Mouse (Mus musculus) gastrocnemius, adult 2 months (tissue): ENCODE data around the gene Hist1h3c. TPM values are rescaled to one million over a fixed set of nuclear protein-coding genes. Genes with fewer than 3 reads are reported as not detected.
A peak's percentile ranks its signal among the peaks of the same experiment; 100 is the strongest.

Source experiments
- DNase-seq: peaks from one replicate; pipeline ENCODE4 v3.0.0; 2022
- H3K27ac ChIP-seq: fragments of 200-600 bp; 2 replicates; pipeline ENCODE4 v1.8.1; 2022; ENCODE audit warnings: mild to moderate bottlenecking
- H3K4me3 ChIP-seq: fragments of 200-600 bp; 2 replicates; pipeline ENCODE4 v1.8.1; 2022; ENCODE audit warnings: mild to moderate bottlenecking, moderate library complexity
- CTCF ChIP-seq: fragments of 200-600 bp; IDR thresholded peaks from 2 replicates; pipeline ENCODE4 v1.8.1; 2022; ENCODE audit warnings: antibody characterized with exemption, mild to moderate bottlenecking, moderate library complexity
- intact Hi-C: fragments of 180-260 bp; cut with DNase I; formaldehyde crosslinking; loops from one replicate; pipeline ENCODE4 v1.15.1; 2025
- microRNA-seq: library from miRNA; unstranded; fragments of <30 nt; microRNA quantifications from one replicate; pipeline ENCODE4 v1.2.0, GENCODE M21; 2021
- total RNA-seq, 2 experiments: library from RNA; stranded (reverse); gene quantifications; 2 replicates each; pipeline ENCODE4 v1.2.3; 2021

Hist1h3c gene
- total RNA-seq, 2 experiments from 2014 or later, result not detected

DNA sequence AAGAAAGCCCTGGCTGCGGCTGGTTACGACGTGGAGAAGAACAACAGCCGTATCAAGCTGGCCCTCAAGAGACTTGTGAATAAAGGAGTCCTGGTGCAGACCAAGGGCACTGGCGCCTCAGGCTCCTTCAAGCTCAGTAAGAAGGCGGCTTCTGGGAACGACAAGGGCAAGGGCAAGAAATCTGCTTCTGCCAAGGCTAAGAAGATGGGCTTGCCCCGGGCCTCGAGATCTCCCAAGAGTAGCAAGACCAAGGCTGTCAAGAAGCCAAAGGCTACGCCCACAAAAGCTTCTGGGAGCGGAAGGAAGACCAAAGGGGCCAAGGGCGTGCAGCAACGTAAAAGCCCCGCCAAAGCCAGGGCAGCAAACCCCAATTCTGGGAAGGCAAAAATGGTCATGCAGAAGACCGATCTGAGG, 49.3 kb downstream of the Hist1h3c start:
- Histone ChIP-seq H3K27ac (no peak overlapping the region), H3K4me3 (no peak overlapping the region)
- DNase-seq, result peak; percentile 24
- no peak for TF ChIP-seq CTCF
- intact Hi-C loops, result loop anchor here (5.0 kb wide), 2 partner anchors 74 to 114 kb away; partner anchors contain the start of genes Hist1h1e, Hist1h2be and Hist1h4d

DNA sequence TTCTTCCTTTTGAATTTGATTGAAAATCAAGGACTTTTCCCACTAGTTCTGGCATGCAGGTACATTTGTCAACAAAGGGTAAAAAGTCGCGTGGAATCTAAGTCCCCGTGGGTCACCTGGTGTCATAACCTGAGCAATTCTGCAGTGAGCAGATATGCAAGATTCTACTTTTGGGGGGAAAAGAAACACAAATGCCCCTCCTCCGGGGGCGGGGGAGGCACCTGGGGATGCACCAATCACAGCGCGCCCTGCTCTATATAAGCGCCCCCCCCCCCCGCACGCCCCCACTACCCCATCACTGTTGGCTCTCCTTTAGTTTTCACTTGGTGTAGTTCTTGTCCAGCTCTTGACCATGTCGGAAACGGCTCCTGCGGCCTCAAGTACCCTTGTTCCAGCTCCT, 49.9 kb downstream of the Hist1h3c start, which contains the start of gene Hist1h1t:
Gene Hist1h1t (plus strand): TSS at position 301 of the 400 bp plus-strand sequence.
- TF ChIP-seq CTCF, result no peak
- intact Hi-C loops, result loop anchor here (5.0 kb wide), 2 partner anchors 73 to 113 kb away; partner anchors contain the start of genes Hist1h1e, Hist1h2be and Hist1h4d
- Histone ChIP-seq H3K4me3 (no peak within 1 kb of the TSS), H3K27ac (no peak within 1 kb of the TSS)
- DNase-seq, result no peak

Small RNA genes within 50 kb of the gene (microRNA-seq; reads per million reads assigned to microRNA genes)
- gene Gm44314 (not detected), gene Gm44484 (not detected)

Other genes with a start within 250 kb of the Hist1h3c start
- 100 to 1,000 TPM; 131 to 139 TPM for gene Hist1h4h, start 214.6 kb downstream of the Hist1h3c start, total RNA-seq
- 1 to 10 TPM in 1 of 2 experiments, not detected in 1; 2.0 TPM for gene Hist1h2af, start 211.7 kb downstream of the Hist1h3c start, total RNA-seq
- not detected for gene Hist1h3g, start 210.2 kb downstream of the Hist1h3c start, total RNA-seq
- 1 to 10 TPM in 1 of 2 experiments, under 1 TPM in 1; 0.94 to 1.0 TPM for gene Hist1h2bh, start 202.2 kb downstream of the Hist1h3c start, total RNA-seq
- gene Hist1h3f, start 201.6 kb downstream of the Hist1h3c start, total RNA-seq, result 1 to 10 TPM; 2.9 to 4.0 TPM
- gene Hist1h4f, start 194.0 kb downstream of the Hist1h3c start, total RNA-seq, result 1 to 10 TPM; 7.8 to 8.7 TPM
- under 1 TPM; 0.56 to 0.81 TPM for gene Hist1h1d, start 192.3 kb downstream of the Hist1h3c start, total RNA-seq
- 10 to 100 TPM in 1 of 2 experiments, 1 to 10 TPM in 1; 8.3 to 12.9 TPM for gene Hist1h3e, start 183.2 kb downstream of the Hist1h3c start, total RNA-seq
- under 1 TPM in 1 of 2 experiments, not detected in 1; 0.45 TPM for gene Hist1h2ae, start 174.4 kb downstream of the Hist1h3c start, total RNA-seq
- gene Hist1h2bg, start 174.2 kb downstream of the Hist1h3c start, total RNA-seq, result 1 to 10 TPM; 2.9 to 7.6 TPM
- 1 to 10 TPM; 3.6 to 3.8 TPM for gene Hist1h2bf, start 171.4 kb downstream of the Hist1h3c start, total RNA-seq
- 1 to 10 TPM; 1.0 to 1.3 TPM for gene Hist1h2ad, start 171.2 kb downstream of the Hist1h3c start, total RNA-seq
- gene Hist1h3d, start 169.8 kb downstream of the Hist1h3c start, total RNA-seq, result 1 to 10 TPM; 2.0 to 3.0 TPM
- 10 to 100 TPM; 31.0 to 36.0 TPM for gene Hist1h4d, start 164.0 kb downstream of the Hist1h3c start, total RNA-seq
- gene Hist1h2be, start 124.5 kb downstream of the Hist1h3c start, total RNA-seq, result 10 to 100 TPM; 10.8 to 17.5 TPM
- 10 to 100 TPM; 29.1 to 34.0 TPM for gene Hist1h1e, start 123.0 kb downstream of the Hist1h3c start, total RNA-seq
- gene Hist1h2ac, start 61.7 kb downstream of the Hist1h3c start, total RNA-seq, result under 1 TPM; 0.84 to 0.92 TPM
- gene Hist1h2bc, start 61.4 kb downstream of the Hist1h3c start, total RNA-seq, result 10 to 100 TPM; 59.1 to 76.4 TPM
- gene Hist1h1t, start 49.8 kb downstream of the Hist1h3c start, total RNA-seq, result not detected
- gene Hist1h4c, start 47.1 kb downstream of the Hist1h3c start, total RNA-seq, result 10 to 100 TPM; 49.8 to 61.2 TPM
- 10 to 100 TPM; 16.0 to 18.7 TPM for gene Hfe, start 34.7 kb downstream of the Hist1h3c start, total RNA-seq
- gene Hist1h1c, start 6.8 kb downstream of the Hist1h3c start, total RNA-seq, result 100 to 1,000 TPM; 135 to 164 TPM
- gene Hist1h2bb, start 1.1 kb upstream of the Hist1h3c start, total RNA-seq, result 1 to 10 TPM; 1.1 to 2.3 TPM
- gene Hist1h2ab, start 5.5 kb upstream of the Hist1h3c start, total RNA-seq, result 1 to 10 TPM in 1 of 2 experiments, not detected in 1; 1.9 TPM
- gene Hist1h3b, start 6.7 kb upstream of the Hist1h3c start, total RNA-seq, result 1 to 10 TPM; 1.6 to 1.8 TPM
- 1 to 10 TPM; 2.1 to 3.7 TPM for gene Hist1h4b, start 11.4 kb upstream of the Hist1h3c start, total RNA-seq
- 1 to 10 TPM in 1 of 2 experiments, under 1 TPM in 1; 0.61 to 1.4 TPM for gene Hist1h4a, start 15.6 kb upstream of the Hist1h3c start, total RNA-seq
- 1 to 10 TPM; 2.9 to 4.2 TPM for gene Hist1h3a, start 16.8 kb upstream of the Hist1h3c start, total RNA-seq
- 1 to 10 TPM; 1.2 to 1.5 TPM for gene Hist1h1a, start 18.1 kb upstream of the Hist1h3c start, total RNA-seq
- gene Trim38, start 24.3 kb upstream of the Hist1h3c start, total RNA-seq, result not detected
- not detected for gene Slc17a2, start 61.4 kb upstream of the Hist1h3c start, total RNA-seq
- gene Slc17a3, start 93.8 kb upstream of the Hist1h3c start, total RNA-seq, result not detected
- gene Slc17a1, start 122.1 kb upstream of the Hist1h3c start, total RNA-seq, result not detected
- not detected for gene Slc17a4, start 169.4 kb upstream of the Hist1h3c start, total RNA-seq
- not detected for gene Hist1h2ba, start 188.6 kb upstream of the Hist1h3c start, total RNA-seq
- gene Hist1h2aa, start 188.9 kb upstream of the Hist1h3c start, total RNA-seq, result not detected
- not detected for gene Scgn, start 245.6 kb upstream of the Hist1h3c start, total RNA-seq